Mouse (Mus musculus) megakaryocyte, embryonic 14.5 days (primary cell): ENCODE data around the gene Sugp1.

ENCODE experiments used
- FLI1 ChIP-seq: IDR thresholded peaks from 2 replicates; pipeline ENCODE4 v1.6.1; 2012; ENCODE audit warnings: low read length, inconsistent platforms, mixed read lengths
- GATA1 ChIP-seq: IDR thresholded peaks from 3 replicates; pipeline ENCODE4 v1.6.1; 2012; ENCODE audit warnings: mixed read lengths, low read length, inconsistent platforms, borderline replicate concordance

DNA sequence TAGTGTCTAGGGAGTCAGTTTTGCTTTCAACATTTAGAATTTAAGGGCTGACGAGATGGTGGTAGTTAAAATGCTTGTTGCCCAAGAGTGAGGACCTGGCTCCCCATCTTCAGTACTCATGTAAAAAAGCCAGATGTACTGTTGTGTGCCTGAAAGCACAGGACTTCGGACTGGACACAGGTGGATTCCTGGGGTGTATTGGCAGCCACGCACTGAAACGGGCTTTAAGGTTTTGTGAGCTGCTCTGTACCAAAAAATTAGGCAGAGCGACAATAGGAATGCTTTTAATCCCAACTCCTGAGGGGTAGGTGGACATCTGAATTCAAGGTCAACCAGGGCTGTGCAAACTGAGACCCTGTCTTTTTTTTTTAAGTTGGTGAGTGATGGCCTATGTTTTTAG is 1.4 kb downstream of the Sugp1 start:
- TF ChIP-seq FLI1 (no peak), GATA1 (no peak)
